Mouse (Mus musculus) layer of hippocampus, adult 2 months (tissue): ENCODE measurements at regions not wholly inside any gene's neighbourhood (a gene's known extent, or its start where the extent isn't known, plus 50 kb on each side); places are given as distances from the start of the nearest gene placed in this dataset.

Source experiments
- DNase-seq, 2 experiments: peaks; one replicate each; pipeline ENCODE4 v3.0.0; 2022; ENCODE audit warnings: low spot score in 2 of 2
- H3K27ac ChIP-seq: fragments of 200-600 bp; 2 replicates; pipeline ENCODE4 v1.8.1; 2022
- H3K4me3 ChIP-seq: fragments of 200-600 bp; 2 replicates; pipeline ENCODE4 v1.8.1; 2022; ENCODE audit warnings: mild to moderate bottlenecking
- CTCF ChIP-seq: fragments of 200-600 bp; conservative IDR thresholded peaks from 2 replicates; pipeline ENCODE4 v1.8.1; 2022; ENCODE audit warnings: antibody characterized with exemption, mild to moderate bottlenecking, moderate library complexity

DNA sequence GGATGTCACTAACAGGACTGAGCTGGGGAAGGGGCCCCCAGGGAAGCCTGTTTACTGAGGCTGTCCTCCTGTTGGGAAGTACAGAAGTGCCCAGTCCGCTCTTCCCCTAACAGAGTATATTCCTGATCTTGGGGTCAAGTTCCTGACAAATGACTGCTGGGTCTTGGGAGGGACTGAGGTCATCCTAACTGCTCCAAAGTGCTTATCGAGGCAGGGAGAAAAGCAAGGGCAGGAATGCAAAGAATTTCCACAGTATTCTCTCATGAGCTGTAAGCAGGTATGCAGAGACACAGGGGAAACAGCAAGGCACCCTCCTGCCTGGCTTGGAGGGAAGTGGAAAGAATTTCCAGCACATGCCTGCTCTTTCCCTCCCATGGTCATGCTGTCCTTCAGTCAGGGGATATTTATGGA is 107.9 kb downstream of the Oma1 start:
- no peak overlapping the region for H3K27ac ChIP-seq
- DNase-seq = no peak
- no peak for TF ChIP-seq CTCF
- no peak overlapping the region for H3K4me3 ChIP-seq

DNA sequence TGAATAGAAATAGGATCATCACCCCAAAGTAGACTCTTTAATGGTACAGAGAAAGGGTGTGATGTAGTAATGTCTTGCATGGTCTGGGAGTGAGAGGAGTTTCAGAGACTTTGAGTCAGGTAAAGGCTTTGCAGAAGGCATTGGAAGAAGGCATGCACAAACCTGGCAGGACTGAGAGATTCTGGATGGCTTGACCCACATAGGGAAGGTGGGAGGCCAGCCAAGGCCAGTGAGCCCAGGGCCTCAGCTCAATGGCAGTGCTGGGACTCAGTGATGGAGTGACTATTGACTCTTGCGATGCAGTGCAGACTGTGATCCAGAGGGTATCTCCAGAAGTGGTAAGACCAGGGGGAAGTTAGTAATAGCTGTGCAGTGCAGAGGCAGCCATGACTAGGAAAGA is 127.8 kb downstream of the Oma1 start:
- TF ChIP-seq CTCF = no peak
- DNase-seq = no peak
- Histone ChIP-seq H3K4me3 (no peak overlapping the region), H3K27ac (no peak overlapping the region)

DNA sequence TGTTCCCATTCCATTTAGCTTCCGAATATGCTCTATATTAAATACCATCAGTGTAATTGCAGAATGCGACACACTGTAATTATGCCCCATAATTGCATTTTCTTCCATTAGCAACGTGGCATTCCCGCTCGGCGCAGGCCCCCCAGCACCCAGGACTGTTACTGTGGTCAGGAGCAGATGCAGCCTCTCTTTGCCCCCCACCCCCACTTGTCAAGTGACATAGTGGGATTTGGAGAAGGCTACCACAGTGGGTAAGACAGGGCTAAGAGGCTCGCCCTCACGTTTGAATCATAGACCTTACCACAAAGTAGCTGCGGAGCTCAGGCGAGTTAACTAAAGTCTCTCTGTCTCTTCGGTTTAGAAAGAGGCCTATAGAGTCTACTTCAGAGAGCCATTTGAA is 128.3 kb downstream of the Oma1 start:
- Histone ChIP-seq H3K4me3 (no peak overlapping the region), H3K27ac (no peak overlapping the region)
- no peak for DNase-seq
- no peak for TF ChIP-seq CTCF

DNA sequence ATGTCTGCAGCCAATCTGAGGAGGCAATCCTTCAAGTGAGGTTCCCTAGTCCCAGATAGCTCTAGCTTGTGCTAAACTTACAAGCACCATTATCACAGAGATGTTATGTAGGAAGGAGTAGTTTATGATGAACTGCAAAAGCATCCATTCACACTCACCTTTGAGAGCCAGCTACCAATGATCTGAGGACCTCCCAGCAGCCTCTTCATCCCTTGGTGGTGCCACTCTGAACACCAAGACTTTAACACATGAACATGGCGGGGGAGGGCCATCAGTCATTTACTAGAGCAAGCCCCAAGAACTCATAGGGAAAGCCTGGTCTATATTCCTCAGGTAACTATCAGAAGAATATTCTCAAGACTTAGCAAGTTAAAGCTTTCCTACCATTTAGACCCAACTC is 135.7 kb downstream of the Oma1 start:
- H3K4me3 ChIP-seq = no peak overlapping the region
- DNase-seq = no peak
- H3K27ac ChIP-seq = no peak overlapping the region
- no peak for TF ChIP-seq CTCF

DNA sequence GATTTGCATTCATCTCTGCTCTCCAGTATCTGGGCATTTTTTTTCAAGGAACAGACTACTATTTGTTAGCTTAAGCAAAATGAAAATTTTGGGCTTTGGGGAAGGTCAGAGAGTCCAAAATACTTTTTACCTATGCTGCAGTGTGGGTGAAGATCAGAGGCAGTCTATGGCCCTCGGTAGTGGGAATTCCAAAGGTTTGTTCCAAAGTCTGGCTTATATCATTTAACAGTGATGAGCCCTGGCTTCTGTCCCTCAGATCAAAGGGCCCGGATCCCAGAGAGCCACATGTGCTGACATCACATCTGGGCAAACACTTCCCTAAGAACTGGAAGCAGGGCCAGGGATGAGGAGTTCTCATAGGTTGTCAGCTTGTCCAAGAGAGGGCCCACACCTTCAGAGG is 136.5 kb downstream of the Oma1 start:
- no peak for DNase-seq
- no peak overlapping the region for H3K27ac ChIP-seq
- TF ChIP-seq CTCF = no peak
- H3K4me3 ChIP-seq = no peak overlapping the region

DNA sequence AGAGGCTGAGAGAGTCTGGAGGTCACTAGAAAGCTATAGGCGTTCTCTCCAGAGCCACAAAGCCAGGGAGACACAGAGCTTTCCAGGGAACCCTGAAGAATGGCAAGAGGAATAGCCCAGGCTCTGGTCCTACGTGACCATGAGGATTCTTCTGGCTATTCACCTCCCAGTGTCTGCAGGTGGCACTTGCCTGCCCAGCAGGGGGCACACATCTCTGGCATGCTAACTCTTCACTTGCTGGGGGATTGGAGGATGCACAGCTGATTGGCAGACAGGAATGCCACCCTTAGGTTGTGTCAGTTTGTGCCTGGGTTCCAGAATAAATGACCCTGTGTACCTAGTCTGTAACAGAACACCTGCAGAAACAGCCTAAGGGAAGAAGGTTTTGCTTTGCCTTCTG is 141.8 kb downstream of the Oma1 start:
- Histone ChIP-seq H3K4me3 (no peak overlapping the region), H3K27ac (no peak overlapping the region)
- no peak for DNase-seq
- peak; percentile 56 for TF ChIP-seq CTCF

DNA sequence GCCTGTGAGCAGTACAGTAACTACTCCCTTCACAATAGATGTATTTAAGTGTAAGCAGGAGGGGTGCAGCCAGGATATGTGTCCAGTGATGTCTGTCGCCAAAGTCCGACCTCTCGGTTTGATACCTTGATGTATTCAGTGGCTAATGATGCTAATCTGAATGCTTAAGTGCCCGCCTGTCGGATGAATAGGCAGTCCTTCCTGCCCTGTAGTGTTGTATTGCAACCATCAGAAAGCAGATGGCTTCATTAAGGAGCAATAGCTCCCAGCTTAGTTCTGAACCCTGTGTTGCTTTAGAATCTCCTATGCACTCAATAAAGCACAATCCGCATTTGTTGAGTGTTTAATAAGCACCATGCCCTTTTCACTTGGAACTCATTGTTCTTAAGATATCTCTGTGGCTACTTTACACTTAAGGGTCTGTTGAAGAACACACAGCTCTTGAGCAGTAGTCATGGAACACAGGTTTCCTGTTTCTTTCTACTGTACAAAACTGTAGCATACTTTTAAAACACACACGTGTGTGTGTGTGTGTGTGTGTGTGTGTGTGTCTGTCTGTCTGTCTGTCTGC is 152.5 kb downstream of the Oma1 start:
- no peak for TF ChIP-seq CTCF
- Histone ChIP-seq H3K27ac (no peak overlapping the region), H3K4me3 (no peak overlapping the region)
- DNase-seq = no peak

DNA sequence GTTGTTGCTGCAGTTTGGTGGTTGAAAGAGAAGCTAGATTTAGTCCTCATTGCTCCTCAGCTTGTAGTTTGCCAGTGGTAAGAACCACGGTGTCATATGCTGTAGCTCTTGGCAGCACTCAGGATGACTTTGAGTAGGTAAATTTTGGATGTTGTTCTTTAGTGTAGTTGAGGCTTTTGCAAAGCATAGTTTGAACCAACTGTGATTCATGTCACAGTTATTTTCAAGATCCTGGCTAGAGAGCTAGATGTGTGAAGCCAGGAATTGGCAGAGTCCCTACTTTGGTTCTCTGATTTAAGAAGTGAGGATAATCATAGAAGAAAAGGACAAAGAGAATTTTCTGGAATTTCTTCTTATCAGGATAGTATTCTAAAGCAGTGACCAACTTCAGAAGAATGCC is 143.6 kb upstream of the Dab1 start:
- H3K27ac ChIP-seq = no peak overlapping the region
- no peak overlapping the region for H3K4me3 ChIP-seq
- no peak for TF ChIP-seq CTCF
- no peak for DNase-seq

DNA sequence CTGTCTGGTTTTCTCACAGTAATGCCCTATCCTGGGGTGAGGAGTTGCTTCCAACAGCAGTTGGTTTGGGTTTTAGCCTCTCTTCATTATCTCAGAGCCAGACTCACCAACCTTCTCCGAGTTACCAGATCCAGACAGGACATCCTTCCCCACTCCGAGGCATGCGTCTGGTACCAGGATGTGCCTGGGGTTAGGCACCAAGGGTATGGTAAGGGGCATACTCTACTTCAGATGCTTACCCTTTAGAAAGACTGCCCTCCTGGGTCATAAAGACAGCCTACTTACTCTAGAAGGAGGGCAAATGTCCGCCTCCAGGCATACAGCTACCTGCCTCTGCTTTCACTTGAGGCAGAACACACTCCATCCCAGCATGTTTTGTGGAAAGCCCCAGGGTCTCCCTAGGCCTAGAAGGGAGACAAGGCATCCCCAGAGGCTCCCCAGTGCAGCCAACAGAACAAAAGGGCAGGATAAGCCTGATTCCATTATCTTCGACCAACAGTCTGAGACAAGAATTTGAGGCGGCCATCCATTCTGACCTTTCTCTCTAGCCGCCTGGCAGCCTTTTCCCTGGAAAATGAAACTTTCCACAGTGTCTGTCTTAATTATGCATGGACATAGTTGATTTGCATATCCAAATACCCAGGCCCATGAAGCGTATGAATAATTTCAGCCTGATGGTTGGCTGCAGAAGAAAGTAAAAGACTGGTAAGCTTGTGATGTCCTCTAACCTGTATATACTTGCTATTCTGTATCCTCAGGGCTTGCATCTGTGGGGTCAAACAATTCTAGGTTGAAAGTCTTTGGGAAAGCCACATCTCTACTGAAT is 132.8 kb upstream of the Dab1 start:
- TF ChIP-seq CTCF = no peak
- Histone ChIP-seq H3K27ac (no peak overlapping the region), H3K4me3 (no peak overlapping the region)
- no peak for DNase-seq

DNA sequence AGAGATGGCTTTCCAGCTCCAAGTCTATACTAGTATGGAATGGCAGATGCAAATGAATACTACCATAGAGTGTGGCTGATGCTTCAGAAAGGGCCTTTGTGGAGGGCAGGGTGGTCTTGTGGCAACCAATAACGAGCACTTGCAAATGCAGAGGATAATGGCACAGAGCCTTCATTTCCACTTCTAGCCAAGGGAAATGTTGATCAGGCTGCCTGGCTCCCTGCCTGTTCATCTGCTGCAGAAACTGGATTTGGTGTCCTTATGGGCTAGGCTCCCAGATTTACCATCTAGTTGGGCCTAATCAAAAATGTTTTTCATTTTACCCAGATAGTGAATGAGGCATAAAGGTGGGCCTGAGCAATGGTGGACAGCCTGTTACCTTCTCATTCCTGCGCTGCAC is 110.7 kb upstream of the Dab1 start:
- Histone ChIP-seq H3K4me3 (no peak overlapping the region), H3K27ac (peak overlapping the region; percentile 46)
- no peak for TF ChIP-seq CTCF
- DNase-seq = peak; percentile 73 to 83

DNA sequence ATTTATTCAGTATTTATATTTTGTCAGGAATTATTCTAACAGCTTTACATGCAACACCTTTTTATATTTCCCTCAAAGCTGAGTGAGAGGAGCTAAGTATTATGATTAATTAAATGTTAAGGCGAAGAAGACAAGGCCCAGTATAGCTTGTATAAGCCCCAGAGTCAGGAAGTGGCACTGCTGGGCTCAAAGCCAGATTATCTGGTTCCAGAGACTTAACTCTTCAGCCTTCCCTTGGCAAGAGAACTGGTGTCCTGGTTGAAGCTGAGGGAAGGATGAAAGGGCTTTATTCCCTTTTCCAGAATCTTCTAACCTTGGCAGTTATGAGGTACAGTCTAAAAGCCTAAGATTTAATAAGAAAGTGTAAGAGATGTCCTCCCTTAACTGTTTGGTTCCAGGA is 106.3 kb upstream of the Dab1 start:
- TF ChIP-seq CTCF = no peak
- Histone ChIP-seq H3K4me3 (no peak overlapping the region), H3K27ac (no peak overlapping the region)
- DNase-seq = no peak

DNA sequence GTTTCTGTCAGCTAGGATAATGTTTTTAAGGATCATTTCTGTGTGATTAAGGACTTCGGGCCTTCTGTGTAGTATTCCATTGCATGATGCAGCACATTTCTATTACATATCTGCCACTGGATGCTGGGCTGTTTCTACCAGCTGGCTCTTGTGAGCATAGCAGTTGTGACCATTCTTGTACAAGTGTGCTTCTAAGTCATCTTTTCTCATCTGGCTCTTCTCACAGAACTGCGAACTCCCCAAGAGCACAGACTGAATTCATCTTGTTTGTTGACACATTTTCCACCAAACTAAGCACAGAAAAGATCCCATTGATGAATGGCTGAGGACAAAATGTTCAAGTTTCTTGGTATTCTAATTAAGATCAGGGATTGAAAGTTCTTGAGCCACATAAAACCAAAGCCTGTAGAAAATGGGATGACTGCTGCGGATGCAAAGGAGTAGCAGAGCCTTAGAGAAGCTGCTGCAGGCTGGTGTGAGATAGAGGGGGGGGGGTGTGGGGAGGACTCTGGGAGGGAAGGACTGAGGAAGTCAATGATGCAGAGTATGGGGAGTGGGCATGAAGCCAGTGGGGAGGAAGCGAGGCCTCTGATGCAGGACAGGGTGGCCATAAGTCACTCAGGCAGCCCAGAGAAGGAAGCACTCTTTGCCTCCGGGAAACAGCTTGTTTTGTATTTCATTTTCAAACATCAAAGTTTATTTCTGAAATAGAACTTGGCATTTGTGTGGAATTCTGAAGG is 97.1 kb upstream of the Dab1 start:
- no peak overlapping the region for H3K4me3 ChIP-seq
- no peak for DNase-seq
- H3K27ac ChIP-seq = no peak overlapping the region
- TF ChIP-seq CTCF = no peak

DNA sequence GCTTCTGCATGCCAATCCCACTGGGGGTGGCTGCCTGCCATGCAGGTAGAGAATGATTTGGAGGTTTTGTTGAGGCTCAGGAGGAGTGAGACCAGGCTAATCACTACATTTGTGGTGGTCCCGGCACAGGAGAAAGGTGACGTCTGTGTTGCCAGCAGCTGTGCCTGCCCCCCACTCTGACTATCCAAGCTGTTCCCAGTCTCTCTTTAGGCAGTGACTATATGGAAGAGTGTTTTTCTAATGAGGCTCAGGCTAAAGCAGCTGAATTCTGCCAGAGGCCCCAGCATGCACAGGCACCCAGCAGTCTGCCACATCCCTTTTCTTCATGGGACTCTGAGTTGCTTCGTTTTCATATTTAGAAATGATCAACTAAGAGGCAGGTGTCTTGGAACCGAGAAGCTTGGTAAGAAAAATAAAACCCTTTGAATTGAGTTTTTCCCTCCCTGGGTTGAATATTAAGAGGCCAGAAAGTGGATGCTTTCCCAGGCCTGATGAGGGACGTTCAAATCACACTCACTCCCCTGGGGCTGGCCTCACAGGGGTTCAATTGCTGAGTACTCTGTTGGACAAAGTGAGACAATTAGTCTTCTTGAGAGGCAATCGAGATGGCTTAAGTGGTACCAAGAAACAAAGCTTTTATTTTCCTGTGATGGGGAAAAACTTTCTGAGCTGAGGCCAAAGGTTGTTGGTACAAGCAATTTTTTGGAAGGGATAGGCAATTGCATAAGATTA is 82.5 kb upstream of the Dab1 start:
- Histone ChIP-seq H3K4me3 (no peak overlapping the region), H3K27ac (no peak overlapping the region)
- TF ChIP-seq CTCF = no peak
- DNase-seq = no peak
